Mouse (Mus musculus) gastrocnemius, adult 18-20 months (tissue): ENCODE data around the gene Gprasp1. TPM values are rescaled to one million over a fixed set of nuclear protein-coding genes. Genes with fewer than 3 reads are reported as not detected.
"Not testable (repeated sequence)": the region's sequence is repeated elsewhere in the genome, so short reads cannot be mapped to it uniquely, and the experiment has no call there.

Experiments used
- DNase-seq: peaks from one replicate; pipeline ENCODE4 v3.0.0; 2021; ENCODE audit warnings: low spot score
- microRNA-seq: library from miRNA; unstranded; fragments of <30 nt; microRNA quantifications from one replicate; pipeline ENCODE4 v1.2.0, GENCODE M21; 2021
- total RNA-seq, 2 experiments: library from RNA; stranded (reverse); gene quantifications; 2 replicates each; pipeline ENCODE4 v1.2.3; 2021

Gene Gprasp1
- total RNA-seq, 2 experiments from 2014 or later: 17.3 to 19.1 TPM

DNA sequence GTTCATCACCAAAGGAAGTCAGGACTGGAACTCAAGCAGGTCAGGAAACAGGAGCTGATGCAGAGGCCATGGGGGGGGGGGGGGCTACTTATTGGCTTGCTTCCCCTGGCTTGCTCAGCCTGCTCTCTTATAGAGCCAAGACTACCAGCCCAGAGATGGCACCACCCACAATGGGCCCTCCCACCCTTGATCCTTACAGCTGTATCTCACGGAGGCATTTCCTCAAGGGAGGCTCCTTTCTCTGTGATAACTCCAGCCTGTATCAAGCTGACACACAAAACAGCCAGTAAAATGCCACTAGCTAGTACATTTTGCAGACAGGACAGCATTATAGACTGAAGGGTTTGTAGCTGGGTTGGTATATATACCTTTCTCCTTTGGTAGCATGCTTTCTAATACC lies 93.4 kb downstream of the Gprasp1 start:
- not testable (repeated sequence) for DNase-seq

DNA sequence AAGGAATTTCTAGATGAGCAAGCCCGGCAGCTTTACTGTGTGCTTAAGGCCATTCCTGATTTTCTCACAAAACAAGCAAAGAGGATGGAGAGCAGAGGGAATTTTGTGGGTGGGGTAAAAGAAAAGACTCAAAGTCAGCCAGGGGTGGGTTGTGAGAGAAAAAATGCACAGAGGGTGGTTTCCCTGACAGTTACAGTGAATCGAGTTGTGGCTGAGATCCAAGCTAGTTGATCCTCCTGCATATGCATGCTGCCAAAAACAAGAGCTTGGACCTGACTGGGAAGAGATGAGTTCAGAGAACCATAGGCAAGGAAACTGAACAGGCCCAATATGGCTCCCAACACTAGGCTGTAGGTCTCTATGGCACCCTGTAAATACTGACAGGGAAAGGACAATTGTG lies 95.4 kb downstream of the Gprasp1 start:
- DNase-seq: no peak

- DNase-seq: not testable (repeated sequence)
Observed at GRCm38 (mm10) chrX:135838521-135839360, 96.2 kb downstream of the Gprasp1 start, which contains the start of gene Gprasp2. Gene Gprasp2 (plus strand): TSS chrX:135839034.

GRCm38 (mm10) chrX:135839397-135840391 lies 97.2 kb downstream of the Gprasp1 start:
- peak; percentile 17 for DNase-seq

Small RNA genes lying within 50 kb of the gene (microRNA-seq; reads per million reads assigned to microRNA genes)
- gene Mir1970: not detected
- not detected for gene Mir7646

Other genes with a start within 250 kb of the Gprasp1 start
- not detected for gene AV320801, start 248.1 kb upstream of the Gprasp1 start, total RNA-seq
- gene Nxf7, start 144.0 kb upstream of the Gprasp1 start, total RNA-seq: not detected
- not detected for gene Prame, start 115.0 kb upstream of the Gprasp1 start, total RNA-seq
- not detected for gene Tcp11x2, start 48.9 kb upstream of the Gprasp1 start, total RNA-seq
- not detected for gene Tmsb15a, start 17.5 kb upstream of the Gprasp1 start, total RNA-seq
- 1 to 10 TPM; 4.0 to 4.7 TPM for gene Armcx5, start within 50 bp of the Gprasp1 start, total RNA-seq
- gene Bhlhb9, start 54.9 kb downstream of the Gprasp1 start, total RNA-seq: 1 to 10 TPM; 1.4 to 2.8 TPM
- gene Gprasp2, start 96.3 kb downstream of the Gprasp1 start, total RNA-seq: 1 to 10 TPM; 1.0 to 1.1 TPM